In the genomic region with DNA sequence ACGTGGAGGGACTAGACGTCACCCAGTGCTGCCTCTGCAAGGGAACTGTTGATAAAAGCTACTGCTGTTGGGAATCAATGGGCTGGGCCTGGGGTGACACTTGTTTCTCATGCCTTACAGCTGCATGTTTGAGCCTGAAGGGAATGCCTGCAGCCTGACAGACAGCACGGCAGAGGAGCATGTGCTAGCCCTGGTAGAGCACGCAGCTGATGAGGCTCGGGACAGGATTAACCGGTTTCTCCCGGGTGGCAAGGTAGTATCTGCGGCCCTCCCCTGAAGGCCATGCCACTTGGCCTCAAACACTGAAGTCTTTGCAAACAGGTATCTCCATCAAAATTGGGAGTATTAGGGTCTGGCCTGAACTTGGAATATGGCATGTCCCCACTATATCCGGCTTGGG, we compare ENCODE assay signal across 23 mouse cellular contexts. TPM values are rescaled to one million over a fixed set of nuclear protein-coding genes. Genes with fewer than 3 reads are reported as not detected.
"Had no signal": no experiment of that assay in that cellular context is flagged by ENCODE, and none has a peak within 500 bp of the region (broad histone marks: within the 10 kb centered on the region; RNA-seq: fewer than 3 reads in every experiment).

No protein-coding gene starts in this region.

- ATAC-seq: liver, postnatal 0 days; lung, postnatal 0 days; midbrain, embryonic 13.5 days; midbrain, embryonic 15.5 days had no signal

- H3K4me3 ChIP-seq: liver, embryonic 13.5 days; liver, embryonic 15.5 days; lung, embryonic 15.5 days; megakaryocyte, embryonic 14.5 days; midbrain, embryonic 13.5 days; midbrain, embryonic 15.5 days; neural tube, embryonic 12.5 days; stomach, embryonic 15.5 days had no signal

- DNase-seq: liver, embryonic 13.5 days; liver, postnatal 0 days; lung, adult 2 months; lung, postnatal 14 days; lung, postnatal 36 days; right cerebral cortex, postnatal 14 days; thymus, adult 2 months; thymus, postnatal 25 days; thymus, postnatal 4 days had no signal

- H3K4me2 ChIP-seq: liver, embryonic 13.5 days; liver, embryonic 15.5 days; lung, embryonic 15.5 days; midbrain, embryonic 11.5 days; midbrain, embryonic 13.5 days; midbrain, embryonic 15.5 days; neural tube, embryonic 12.5 days; stomach, embryonic 15.5 days had no signal

- H3K9me3 ChIP-seq: liver, embryonic 13.5 days; liver, embryonic 15.5 days; lung, embryonic 15.5 days; megakaryocyte, embryonic 14.5 days; midbrain, embryonic 13.5 days; midbrain, embryonic 15.5 days; neural tube, embryonic 12.5 days; stomach, embryonic 15.5 days had no signal

- H3K9ac ChIP-seq: liver, embryonic 13.5 days; liver, embryonic 15.5 days; liver, postnatal 0 days; lung, embryonic 15.5 days; midbrain, embryonic 13.5 days; midbrain, embryonic 15.5 days; neural tube, embryonic 12.5 days; stomach, embryonic 15.5 days had no signal

- H3K27me3 ChIP-seq: liver, embryonic 13.5 days; liver, embryonic 15.5 days; lung, embryonic 15.5 days; megakaryocyte, embryonic 14.5 days; midbrain, embryonic 13.5 days; midbrain, embryonic 15.5 days; neural tube, embryonic 12.5 days; stomach, embryonic 15.5 days had no signal

- H3K4me1 ChIP-seq: liver, embryonic 13.5 days; liver, embryonic 15.5 days; lung, embryonic 15.5 days; megakaryocyte, embryonic 14.5 days; midbrain, embryonic 13.5 days; midbrain, embryonic 15.5 days; neural tube, embryonic 12.5 days; stomach, embryonic 15.5 days had no signal

- H3K27ac ChIP-seq: liver, embryonic 13.5 days; liver, embryonic 15.5 days; lung, embryonic 15.5 days; macrophage; midbrain, embryonic 13.5 days; midbrain, embryonic 15.5 days; neural tube, embryonic 12.5 days; stomach, embryonic 15.5 days; stomach, postnatal 0 days had no signal

RNA-seq across cellular contexts. Expression of gene Zdhhc11, which starts 19.0 kb away (rescaled TPM):
- polyA plus RNA-seq: liver, embryonic 13.5 days; liver, embryonic 15.5 days; liver, postnatal 0 days; lung, adult 2 months; lung, embryonic 15.5 days; lung, postnatal 0 days; macrophage; midbrain, embryonic 11.5 days; midbrain, embryonic 13.5 days; midbrain, embryonic 15.5 days; midbrain, postnatal 0 days; neural tube, embryonic 12.5 days; neural tube, embryonic 14.5 days; spleen, adult 2 months; stomach, embryonic 15.5 days; stomach, postnatal 0 days; thymus, adult 2 months had no signal
